Mouse (Mus musculus) MEL (cell line): ENCODE results near the gene Cntn5. TPM values are rescaled to one million over a fixed set of nuclear protein-coding genes. Genes with fewer than 3 reads are reported as not detected.

Experiments
- DNase-seq: peaks from one replicate; pipeline ENCODE4 v3.0.0; 2011; ENCODE audit warnings: low read depth, low spot score
- H3K27ac ChIP-seq: 2 replicates; pipeline ENCODE4 v1.5.1; 2012; ENCODE audit warnings: low read depth, mild to moderate bottlenecking, control low read depth, low read length, moderate library complexity; ENCODE audit not compliant: control insufficient read depth
- H3K27me3 ChIP-seq, 2 experiments: fragments of 150-350 bp in 1 of 2; sonication (generic) in 1 of 2; 2 replicates each; pipeline ENCODE4 v1.6.1; 2012; ENCODE audit warnings: low read length in 2 of 2, mild to moderate bottlenecking in 2 of 2, improper control_type of control experiment in 1 of 2, moderate library complexity in 1 of 2; ENCODE audit not compliant: insufficient read depth in 2 of 2, control insufficient read depth in 1 of 2
- H3K36me3 ChIP-seq, 2 experiments: 2 replicates each; pipeline ENCODE4 v1.6.1; 2012 to 2014; ENCODE audit warnings: low read length in 2 of 2, improper control_type of control experiment in 1 of 2, inconsistent platforms in 1 of 2, mild to moderate bottlenecking in 1 of 2; ENCODE audit not compliant: insufficient read depth in 2 of 2, control insufficient read depth in 1 of 2
- H3K4me1 ChIP-seq, 2 experiments: fragments of 150-350 bp in 1 of 2; sonication (generic) in 1 of 2; 2 replicates each; pipeline ENCODE4 v1.6.1; 2012; ENCODE audit warnings: low read length in 2 of 2, improper control_type of control experiment in 1 of 2, mild to moderate bottlenecking in 1 of 2; ENCODE audit not compliant: insufficient read depth in 2 of 2, control insufficient read depth in 1 of 2
- H3K4me3 ChIP-seq, 2 experiments: fragments of 150-350 bp in 1 of 2; sonication (generic) in 1 of 2; 2 replicates each; pipeline ENCODE4 v1.5.1; 2012; ENCODE audit warnings: low read depth in 2 of 2, low read length in 2 of 2, mild to moderate bottlenecking in 2 of 2, moderate library complexity in 2 of 2, control low read depth in 1 of 2, improper control_type of control experiment in 1 of 2; ENCODE audit not compliant: control insufficient read depth in 1 of 2, insufficient read depth in 1 of 2
- H3K79me2 ChIP-seq: 2 replicates; pipeline ENCODE4 v1.6.1; 2012; ENCODE audit warnings: mild to moderate bottlenecking, low read length, moderate library complexity; ENCODE audit not compliant: control insufficient read depth, poor library complexity, insufficient read depth
- H3K9ac ChIP-seq: 2 replicates; pipeline ENCODE4 v1.6.1; 2012; ENCODE audit warnings: low read depth, mild to moderate bottlenecking, control low read depth, low read length, moderate library complexity; ENCODE audit not compliant: control insufficient read depth, poor library complexity, severe bottlenecking
- H3K9me3 ChIP-seq: fragments of 150-350 bp; sonication (generic); replicated peaks from 2 replicates; pipeline ENCODE4 v1.6.1; 2012; ENCODE audit warnings: mild to moderate bottlenecking, low read length, improper control_type of control experiment, moderate library complexity; ENCODE audit not compliant: insufficient read depth
- CHD1 ChIP-seq: IDR thresholded peaks from 2 replicates; pipeline ENCODE4 v1.6.1; 2012; ENCODE audit warnings: low read depth, mild to moderate bottlenecking, inconsistent platforms, low read length, improper control_type of control experiment
- MAFK ChIP-seq: IDR thresholded peaks from 2 replicates; pipeline ENCODE4 v1.6.1; 2011; ENCODE audit warnings: low read depth, mild to moderate bottlenecking, low read length, improper control_type of control experiment, borderline replicate concordance
- MAX ChIP-seq: IDR thresholded peaks from 2 replicates; pipeline ENCODE4 v1.6.1; 2011; ENCODE audit warnings: low read length, improper control_type of control experiment
- MYB ChIP-seq: IDR thresholded peaks from 2 replicates; pipeline ENCODE4 v1.6.1; 2011; ENCODE audit warnings: mild to moderate bottlenecking, low read depth, low read length, improper control_type of control experiment
- POLR2A ChIP-seq, 2 experiments: IDR thresholded peaks; 2 replicates each; pipeline ENCODE4 v1.6.1; 2011 to 2012; ENCODE audit warnings: low read length in 2 of 2, mild to moderate bottlenecking in 2 of 2, control low read depth in 1 of 2, improper control_type of control experiment in 1 of 2, low read depth in 1 of 2, moderate library complexity in 1 of 2; ENCODE audit not compliant: control insufficient read depth in 1 of 2, insufficient read depth in 1 of 2, poor library complexity in 1 of 2
- TAL1 ChIP-seq: IDR thresholded peaks from 2 replicates; pipeline ENCODE4 v1.6.1; 2012; ENCODE audit warnings: mild to moderate bottlenecking, inconsistent platforms, low read length, moderate library complexity, mixed read lengths
- USF1 ChIP-seq: IDR thresholded peaks from 2 replicates; pipeline ENCODE4 v1.6.1; 2014; ENCODE audit warnings: low read depth, mild to moderate bottlenecking, inconsistent platforms, low read length, improper control_type of control experiment, moderate library complexity
- ZKSCAN1 ChIP-seq: IDR thresholded peaks from 2 replicates; pipeline ENCODE4 v1.6.1; 2012; ENCODE audit warnings: low read depth, mild to moderate bottlenecking, inconsistent platforms, low read length, improper control_type of control experiment, moderate library complexity
- ZMIZ1 ChIP-seq: IDR thresholded peaks from 2 replicates; pipeline ENCODE4 v1.6.1; 2012; ENCODE audit warnings: low read depth, mild to moderate bottlenecking, inconsistent platforms, low read length, improper control_type of control experiment, moderate library complexity
- polyA plus RNA-seq, 2 experiments: library from polyadenylated mRNA; stranded (reverse) in 1 of 2; unstranded in 1 of 2; fragments of >175 nt in 1 of 2; fragments of >200 nt in 1 of 2; gene quantifications; 2 replicates each; pipeline versions ENCODE4 v1.2.1 to v1.2.4; 2012; ENCODE audit warnings: low replicate concordance in 2 of 2, low read depth in 1 of 2; ENCODE audit not compliant: insufficient read length in 2 of 2, insufficient read depth in 1 of 2, missing spikeins in 1 of 2
- total RNA-seq: library from RNA; depleted of rRNA; stranded (reverse); fragments of 300-350 nt; gene quantifications from 2 replicates; pipeline ENCODE4 v1.2.3, GENCODE M21; 2012

Cntn5 gene
- total and polyA plus RNA-seq, 3 experiments = not detected

DNA sequence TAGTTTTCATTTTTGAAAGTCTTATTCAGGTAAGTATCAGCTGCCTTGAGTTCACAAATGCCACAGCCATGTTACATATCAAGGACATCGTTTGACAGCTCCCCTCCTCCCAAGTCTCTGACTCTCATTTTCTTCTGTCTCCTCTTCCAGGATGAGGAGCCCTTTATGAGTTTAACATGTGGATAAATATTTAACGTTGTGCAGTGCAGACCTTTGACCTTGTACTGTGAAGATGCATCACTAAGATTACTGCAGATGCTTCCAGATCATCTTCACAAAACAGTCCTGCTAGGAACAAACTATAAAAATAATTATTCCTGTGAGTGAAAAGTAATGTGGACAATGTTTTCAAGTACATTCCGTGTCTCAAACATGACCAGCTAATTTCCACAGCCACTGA is 1257.2 kb downstream of the Cntn5 start:
- Histone ChIP-seq H3K79me2 (no peaks in the 10 kb centered on the region), H3K9me3 (no peaks in the 10 kb centered on the region), H3K27ac (no peak overlapping the region), H3K9ac (no peak overlapping the region), H3K27me3 (no peaks in the 10 kb centered on the region), H3K4me1 (no peaks in the 10 kb centered on the region), H3K4me3 (no peak overlapping the region), H3K36me3 (no peaks in the 10 kb centered on the region)
- no peak for DNase-seq
- TF ChIP-seq CHD1 (no peak), USF1 (no peak), MYB (no peak), ZMIZ1 (no peak), POLR2A (IDR thresholded peaks at IDR 0.05; ENCODE audit: control insufficient read depth in 1 of 2, insufficient read depth in 1 of 2, low read depth in 1 of 2, low read length in 2 of 2, poor library complexity in 1 of 2) (no peak)

DNA sequence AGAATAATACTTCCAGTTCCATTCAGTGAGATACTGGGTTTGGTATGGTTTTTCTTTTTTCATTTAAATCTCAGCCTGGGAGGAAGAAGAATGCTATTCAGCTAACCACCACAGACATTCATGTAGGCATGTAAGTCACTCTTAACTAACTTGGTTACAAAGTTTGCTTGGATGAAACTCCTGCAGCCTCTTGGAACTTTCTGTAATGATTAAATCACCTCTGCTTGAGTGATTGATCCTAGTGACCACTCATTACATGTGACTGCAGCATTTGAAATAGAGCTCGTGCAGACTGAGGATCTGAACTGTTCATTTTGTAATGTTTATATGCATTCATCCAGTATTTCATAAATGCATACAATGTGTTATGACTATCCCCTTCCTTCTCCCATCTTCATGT is 1258.3 kb downstream of the Cntn5 start:
- no peaks in the 10 kb centered on the region for H3K4me1 ChIP-seq
- no peaks in the 10 kb centered on the region for H3K36me3 ChIP-seq
- H3K27me3 ChIP-seq = no peaks in the 10 kb centered on the region
- no peak overlapping the region for H3K9ac ChIP-seq
- no peak overlapping the region for H3K27ac ChIP-seq
- no peaks in the 10 kb centered on the region for H3K9me3 ChIP-seq
- TF ChIP-seq USF1 = no peak
- TF ChIP-seq MAFK = no peak
- TF ChIP-seq ZKSCAN1 = no peak
- no peak for TF ChIP-seq TAL1
- no peak for TF ChIP-seq MAX
- TF ChIP-seq, all 39 proteins: peak for 0
- DNase-seq = no peak
- Histone ChIP-seq H3K4me3 (no peak overlapping the region), H3K79me2 (no peaks in the 10 kb centered on the region)
